Mouse (Mus musculus): Measurements from ENCODE around the gene Gpn3.

GRCm38 (mm10) chr5:122372878-122373277 is 1.2 kb downstream of the Gpn3 start:
- TF ChIP-seq POLR2A (IDR thresholded peaks at IDR 0.05; ENCODE audit: borderline replicate concordance, extremely low read depth, low read depth, low read length) (no peak), CTCF (IDR thresholded peaks at IDR 0.05; ENCODE audit: insufficient read depth, low read length) (no peak)

Data from lung, adult 2 months (tissue).